Mouse (Mus musculus) heart, embryonic 13.5 days (tissue): ENCODE results near the gene Jade3. TPM values are rescaled to one million over a fixed set of nuclear protein-coding genes. Genes with fewer than 3 reads are reported as not detected.
A peak's percentile ranks its signal among the peaks of the same experiment; 100 is the strongest.

Experiments
- ATAC-seq: fragments of 200-750 bp; cut with Nextera tagmentation; 2 replicates; pipeline ENCODE4 v1.8.0; 2017; ENCODE audit warnings: moderate TSS enrichment; ENCODE audit not compliant: insufficient number of reproducible peaks, low FRiP score, low TSS enrichment; ENCODE audit errors: extremely low read depth
- H3K27ac ChIP-seq: fragments of 300-500 bp; sonication (generic); replicated peaks from 2 replicates; pipeline ENCODE4 v1.5.1; 2015; ENCODE audit warnings: moderate library complexity, mild to moderate bottlenecking, inconsistent platforms
- H3K27me3 ChIP-seq: fragments of 300-500 bp; sonication (generic); replicated peaks from 2 replicates; pipeline ENCODE4 v1.6.1; 2015; ENCODE audit warnings: mild to moderate bottlenecking, inconsistent platforms
- H3K36me3 ChIP-seq: fragments of 300-500 bp; sonication (generic); 2 replicates; pipeline ENCODE4 v1.6.1; 2015; ENCODE audit warnings: mild to moderate bottlenecking, inconsistent platforms
- H3K4me1 ChIP-seq: fragments of 300-500 bp; sonication (generic); 2 replicates; pipeline ENCODE4 v1.6.1; 2015; ENCODE audit warnings: inconsistent platforms
- H3K4me2 ChIP-seq: fragments of 300-500 bp; sonication (generic); 2 replicates; pipeline ENCODE4 v1.6.1; 2015; ENCODE audit warnings: inconsistent platforms, mild to moderate bottlenecking, moderate library complexity
- H3K4me3 ChIP-seq: fragments of 300-500 bp; sonication (generic); 2 replicates; pipeline ENCODE4 v1.5.1; 2015; ENCODE audit warnings: moderate library complexity, mild to moderate bottlenecking, inconsistent platforms
- H3K9ac ChIP-seq: fragments of 300-500 bp; sonication (generic); 2 replicates; pipeline ENCODE4 v1.6.1; 2015; ENCODE audit warnings: inconsistent platforms, mild to moderate bottlenecking, moderate library complexity
- H3K9me3 ChIP-seq: fragments of 300-500 bp; sonication (generic); 2 replicates; pipeline ENCODE4 v1.6.1; 2016; ENCODE audit warnings: inconsistent platforms
- WGBS: fragments of 180-500 bp; shearing (Covaris S2); methylation state at CpG from one replicate; pipeline ENCODE4 v1.1.7; 2015; ENCODE audit warnings: mixed read lengths; 5-methylcytosine and 5-hydroxymethylcytosine counted together
- polyA plus RNA-seq: library from polyadenylated mRNA; unstranded; fragments of >200 nt; fragmentation: Nextera tagmentation; extraction: Ambion mirVana; gene quantifications from 2 replicates; pipeline ENCODE4 v1.2.1, GENCODE M21; 2015

Gene Jade3
- polyA plus RNA-seq, 1 experiment from 2014 or later, result 4.1 TPM

DNA sequence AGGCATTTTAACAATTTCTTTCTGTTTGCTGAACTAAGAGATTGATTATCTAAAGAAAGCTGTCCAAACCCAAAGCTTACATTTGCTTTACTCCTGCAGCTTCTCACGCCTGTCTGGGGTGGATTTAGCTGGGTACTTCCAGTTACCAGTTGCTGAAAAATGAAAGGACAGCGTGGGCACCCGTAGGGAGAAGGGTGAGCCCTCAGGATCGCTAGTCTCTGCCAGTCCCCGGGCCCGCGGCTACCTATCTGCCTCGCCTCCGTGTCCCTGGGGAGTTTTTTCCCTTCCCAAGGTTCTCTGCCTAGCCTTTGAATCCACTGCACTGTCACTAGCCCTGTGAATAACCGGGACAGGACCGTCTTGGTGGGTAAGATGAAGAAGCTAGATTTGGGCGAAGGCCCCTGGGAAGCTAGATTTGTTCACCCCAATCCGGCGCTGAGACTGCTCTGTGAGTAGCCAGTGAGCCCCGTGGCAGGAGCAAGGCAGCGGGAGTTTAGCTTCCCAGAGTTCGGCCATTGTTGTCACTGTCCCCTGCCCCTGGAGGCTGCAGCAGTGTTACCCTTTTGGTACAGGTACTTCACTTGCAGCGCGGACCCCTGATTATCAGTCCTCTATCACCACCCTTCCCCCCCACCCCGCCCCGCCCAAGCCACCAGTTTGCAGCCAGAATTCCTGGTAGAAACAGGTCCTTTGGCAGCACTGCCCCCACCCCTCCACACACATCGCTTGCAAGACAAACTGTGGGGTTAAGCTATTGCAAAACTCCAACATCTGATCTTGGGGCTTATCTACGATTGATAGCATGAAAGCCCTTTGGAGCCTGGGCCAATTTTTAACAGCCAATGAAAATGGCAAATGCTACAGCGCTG is 122.8 kb downstream of the Jade3 start:
- Histone ChIP-seq H3K27me3 (no peaks in the 10 kb centered on the region), H3K4me3 (peak overlapping the region; percentile 51), H3K9me3 (no peaks in the 10 kb centered on the region), H3K27ac (0 out of 2 replicates have a peak overlapping the region, but pooled peaks have one; percentile 1), H3K4me1 (no peaks in the 10 kb centered on the region), H3K4me2 (peak overlapping the region; percentile 68), H3K9ac (peak overlapping the region; percentile 70), H3K36me3 (no peaks in the 10 kb centered on the region)
- no peak; the same call in 1 of the 2 replicates for ATAC-seq
- 10% methylated on average over 24 of the region's 24 CpGs for WGBS

- Histone ChIP-seq H3K27ac (no peak overlapping the region), H3K4me3 (no peak overlapping the region; the same call in 1 of the 2 replicates), H3K4me2 (peak overlapping the region; percentile 68), H3K4me1 (no peaks in the 10 kb centered on the region), H3K9ac (no peak overlapping the region), H3K9me3 (no peaks in the 10 kb centered on the region), H3K27me3 (no peaks in the 10 kb centered on the region), H3K36me3 (no peaks in the 10 kb centered on the region)
- no peak for ATAC-seq
- 24% methylated on average over 1 of the region's 1 CpGs for WGBS
These were observed 123.5 kb downstream of the Jade3 start for GRCm38 (mm10) chrX:20548880-20549440.

DNA sequence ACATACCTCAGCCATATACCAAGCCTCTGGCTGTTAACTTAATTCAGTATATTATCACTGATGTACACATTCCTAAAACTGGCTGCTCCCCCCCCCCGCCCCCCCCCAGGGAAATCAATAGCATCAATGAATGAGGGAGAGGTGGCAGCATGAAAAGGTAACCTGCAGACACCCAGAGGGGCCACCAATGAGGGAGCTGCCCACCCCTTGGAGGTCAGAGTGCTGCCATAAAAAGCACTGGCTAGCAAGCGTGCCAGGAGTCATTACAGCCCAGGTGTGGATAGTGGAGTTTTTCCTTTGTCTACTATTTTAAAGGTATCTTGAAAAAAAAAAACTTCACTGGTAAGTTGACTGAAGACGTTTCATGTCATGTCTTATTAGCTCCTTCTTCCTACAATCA is 124.0 kb downstream of the Jade3 start, which contains the start of gene Rgn:
Gene Rgn (plus strand): TSS at position 256 of the 400 bp plus-strand sequence.
- peak within 1 kb of the TSS; percentile 68 for H3K4me2 ChIP-seq
- H3K9ac ChIP-seq, result peak within 1 kb of the TSS; percentile 70; the same call in 1 of the 2 replicates
- no peak within 1 kb of the TSS for H3K27ac ChIP-seq
- no peaks in the 10 kb centered on the region for H3K9me3 ChIP-seq
- H3K4me1 ChIP-seq, result no peaks in the 10 kb centered on the region
- ATAC-seq, result no peak
- 78% methylated on average over 2 of the region's 3 CpGs for whole genome bisulfite sequencing
- peak within 1 kb of the TSS; percentile 51 for H3K4me3 ChIP-seq
- H3K36me3 ChIP-seq, result no peaks in the 10 kb centered on the region
- H3K27me3 ChIP-seq, result no peaks in the 10 kb centered on the region

GRCm38 (mm10) chrX:20552199-20552598 is 126.7 kb downstream of the Jade3 start:
- Histone ChIP-seq H3K4me1 (no peaks in the 10 kb centered on the region), H3K27ac (no peak overlapping the region), H3K9ac (no peak overlapping the region), H3K9me3 (no peaks in the 10 kb centered on the region), H3K4me3 (no peak overlapping the region), H3K27me3 (no peaks in the 10 kb centered on the region), H3K4me2 (no peak overlapping the region), H3K36me3 (no peaks in the 10 kb centered on the region)
- ATAC-seq, result no peak
- WGBS, result 72% methylated on average over 2 of the region's 2 CpGs

DNA sequence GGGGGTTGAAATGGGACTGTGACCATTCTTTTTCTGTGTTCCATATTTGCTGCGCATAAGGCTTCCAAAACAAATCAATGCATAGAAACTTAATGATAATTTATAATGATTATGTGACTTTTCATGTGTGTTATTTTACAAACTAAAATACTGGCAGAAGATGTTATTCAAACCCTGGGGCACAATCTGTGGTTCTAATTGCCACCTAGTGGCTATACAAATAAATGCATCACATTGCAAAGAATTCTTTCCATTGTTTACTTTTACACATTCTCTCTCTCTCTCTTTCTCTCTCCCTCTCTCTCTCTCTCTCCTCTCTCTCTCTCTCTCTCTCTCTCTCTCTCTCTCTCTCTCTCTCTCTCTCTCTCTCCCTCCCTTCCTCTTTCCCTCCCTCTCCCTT is 136.4 kb downstream of the Jade3 start:
- no peak for ATAC-seq
- no peaks in the 10 kb centered on the region for H3K27me3 ChIP-seq
- no peaks in the 10 kb centered on the region for H3K9me3 ChIP-seq
- H3K9ac ChIP-seq, result no peak overlapping the region
- no peak overlapping the region for H3K27ac ChIP-seq
- no peak overlapping the region for H3K4me3 ChIP-seq
- no peaks in the 10 kb centered on the region for H3K36me3 ChIP-seq
- 26% methylated on average over 1 of the region's 1 CpGs for WGBS
- no peak overlapping the region for H3K4me2 ChIP-seq
- H3K4me1 ChIP-seq, result no peaks in the 10 kb centered on the region

GRCm38 (mm10) chrX:20563941-20564340 is 138.5 kb downstream of the Jade3 start:
- Histone ChIP-seq H3K9ac (no peak overlapping the region), H3K4me1 (no peaks in the 10 kb centered on the region), H3K27me3 (no peaks in the 10 kb centered on the region), H3K4me3 (no peak overlapping the region), H3K27ac (no peak overlapping the region), H3K36me3 (no peaks in the 10 kb centered on the region), H3K4me2 (no peak overlapping the region), H3K9me3 (no peaks in the 10 kb centered on the region)
- no peak for ATAC-seq
- WGBS, result 63% methylated on average over 4 of the region's 4 CpGs

Other genes starting within 250 kb of the Jade3 start
- 4.3 and 4.9 TPM in 2 replicates for gene Slc9a7, start 133.9 kb upstream of the Jade3 start, polyA plus RNA-seq
- 12.0 and 12.3 TPM in 2 replicates for gene Rp2, start 61.2 kb upstream of the Jade3 start, polyA plus RNA-seq
- 1.1 and 5.3 TPM in 2 replicates for gene Rgn, start 124.1 kb downstream of the Jade3 start, polyA plus RNA-seq
- 41.4 and 41.8 TPM in 2 replicates for gene Rbm10, start 191.8 kb downstream of the Jade3 start, polyA plus RNA-seq
- gene Ndufb11, start 191.9 kb downstream of the Jade3 start, polyA plus RNA-seq, result 332 and 376 TPM in 2 replicates
- 165 TPM in 2 replicates for gene Uba1, start 232.6 kb downstream of the Jade3 start, polyA plus RNA-seq